Mouse (Mus musculus): ENCODE measurements around the gene Lhx3.

GRCm38 (mm10) chr2:26166890-26167289 lies 41.2 kb downstream of the Lhx3 start:
- TF ChIP-seq POLR2A (IDR thresholded peaks at IDR 0.05; ENCODE audit: borderline replicate concordance, low read depth, low read length) = no peak
- TF ChIP-seq CTCF (IDR thresholded peaks at IDR 0.05; ENCODE audit: low read depth, low read length) = no peak
